Mouse (Mus musculus): Measurements from ENCODE around the gene Trem2. TPM values are rescaled to one million over a fixed set of nuclear protein-coding genes. Genes with fewer than 3 reads are reported as not detected.
A peak's percentile ranks its signal among the peaks of the same experiment; 100 is the strongest.
"Not testable (repeated sequence)": the region's sequence is repeated elsewhere in the genome, so short reads cannot be mapped to it uniquely, and the experiment has no call there.

Trem2 gene
- polyA plus RNA-seq (2012; rRNA removed), result 0.71 and 1.1 TPM in 2 replicates

GRCm38 (mm10) chr17:48346231-48346630, at the start of gene Trem2:
TSS of gene Trem2 (plus strand) at chr17:48346401.
- WGBS, result 65% methylated on average over 5 of the region's 5 CpGs
- no peak for DNase-seq (ENCODE audit: low read depth, low spot score)

DNA sequence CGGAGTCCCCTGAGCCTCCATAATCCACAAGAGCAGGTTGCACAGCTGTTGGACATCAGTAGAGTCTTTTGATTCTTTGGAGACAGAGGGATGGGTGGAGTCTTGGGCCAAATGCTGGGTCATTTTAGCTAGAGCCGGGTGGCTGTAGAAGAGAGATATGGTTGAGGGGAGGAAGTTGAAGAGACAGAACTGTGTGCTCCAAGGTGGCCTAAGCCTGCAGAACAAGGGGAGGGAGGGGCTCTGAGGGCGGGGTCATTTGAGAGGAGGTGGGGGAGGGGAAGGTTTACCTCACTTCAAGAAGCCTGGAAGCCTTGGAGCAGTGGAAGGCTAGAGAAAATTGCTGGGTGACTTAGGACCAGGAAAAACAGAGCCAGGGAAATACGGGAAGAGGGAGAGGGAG, 47.0 kb upstream of the Trem2 start, which contains the start of gene Treml2:
TSS of gene Treml2 (plus strand) at position 296 of the 400 bp plus-strand sequence.
- 19% methylated on average over 3 of the region's 4 CpGs for WGBS
- no peak for DNase-seq (ENCODE audit: low read depth, low spot score)

DNA sequence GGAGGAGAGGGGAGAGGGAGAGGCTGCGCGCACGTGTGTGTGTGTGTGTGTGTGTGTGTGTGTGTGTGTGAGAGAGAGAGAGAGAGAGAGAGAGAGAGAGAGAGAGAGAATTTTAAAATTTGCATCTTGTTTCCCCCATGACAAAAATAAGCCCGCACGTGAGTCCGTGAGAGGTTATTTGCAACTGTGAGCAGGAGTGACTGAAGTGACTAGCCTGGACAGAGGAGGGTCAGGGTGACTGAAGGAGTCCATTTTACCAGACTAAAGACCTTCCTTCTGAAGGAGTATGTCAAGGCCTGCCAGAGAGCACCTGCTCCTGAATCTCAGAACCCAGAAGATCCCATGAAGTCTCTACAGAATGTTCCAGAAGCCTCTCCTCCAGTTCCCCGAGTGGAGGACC, 46.4 kb upstream of the Trem2 start:
- DNase-seq (ENCODE audit: low read depth, low spot score), result no peak
- 46% methylated on average over 6 of the region's 7 CpGs for WGBS

GRCm38 (mm10) chr17:48300199-48300598, 46.0 kb upstream of the Trem2 start:
- DNase-seq (ENCODE audit: low read depth, low spot score), result no peak
- 29% methylated on average over 7 of the region's 7 CpGs for WGBS

DNA sequence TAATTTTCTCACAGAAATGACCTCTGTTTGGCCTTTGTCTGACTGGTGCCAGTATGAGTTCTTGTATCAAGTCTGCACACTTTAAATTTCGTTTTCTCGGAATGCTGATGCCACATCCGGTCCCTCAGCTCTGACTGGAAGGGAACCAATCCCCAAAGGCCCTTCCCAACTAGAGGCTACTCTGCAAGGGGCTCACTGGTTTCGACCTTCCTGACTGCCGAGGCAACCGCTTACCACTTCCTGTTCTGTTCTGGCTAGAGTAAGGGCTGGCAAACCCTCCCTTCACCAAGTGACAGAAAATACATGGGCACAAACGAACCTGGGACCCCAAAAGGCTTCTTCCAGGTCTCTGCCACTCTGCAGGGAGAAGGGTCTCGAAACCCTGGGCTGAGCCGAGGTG, 45.3 kb upstream of the Trem2 start:
- WGBS, result 73% methylated on average over 9 of the region's 9 CpGs
- no peak for DNase-seq (ENCODE audit: low read depth, low spot score)

- WGBS, result 81% methylated on average over 5 of the region's 5 CpGs
- no peak for DNase-seq (ENCODE audit: low read depth, low spot score)
Observed at GRCm38 (mm10) chr17:48301792-48302191, 44.4 kb upstream of the Trem2 start.

DNA sequence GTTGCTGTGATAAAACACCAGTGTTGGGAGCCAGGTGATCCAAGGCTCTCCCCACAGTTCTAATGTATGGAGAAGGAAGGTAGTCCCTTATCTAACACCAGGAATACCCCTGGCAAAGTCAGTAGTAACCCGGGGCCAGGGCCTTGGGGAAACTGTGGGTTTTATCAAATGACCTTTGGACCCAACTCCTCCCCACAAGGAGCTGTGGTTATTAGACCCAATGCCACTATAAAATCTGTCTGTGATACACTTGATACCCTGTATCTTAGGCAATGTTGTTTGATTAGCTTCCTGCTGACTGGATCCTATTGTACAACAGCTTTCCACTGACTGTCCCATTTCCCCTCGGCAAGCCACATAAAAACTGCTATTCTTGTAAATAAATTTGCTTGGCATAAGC, 34.1 kb upstream of the Trem2 start:
- no peak for DNase-seq (ENCODE audit: low read depth, low spot score)
- 20% methylated on average over 2 of the region's 2 CpGs for WGBS

GRCm38 (mm10) chr17:48315905-48316579, 30.2 kb upstream of the Trem2 start, which contains the start of gene B430306N03Rik:
TSS of gene B430306N03Rik (plus strand) at chr17:48316141.
- 55% methylated on average over 3 of the region's 3 CpGs for WGBS
- DNase-seq (ENCODE audit: low read depth, low spot score), result not testable (repeated sequence)

- no peak for DNase-seq (ENCODE audit: low read depth, low spot score)
- WGBS, result 94% methylated on average over 1 of the region's 1 CpGs
Observed at GRCm38 (mm10) chr17:48318686-48319085, 27.5 kb upstream of the Trem2 start.

GRCm38 (mm10) chr17:48321279-48321678, 24.9 kb upstream of the Trem2 start:
- 64% methylated on average over 2 of the region's 2 CpGs for WGBS
- DNase-seq (ENCODE audit: low read depth, low spot score), result no peak

GRCm38 (mm10) chr17:48323236-48323635, 23.0 kb upstream of the Trem2 start:
- WGBS, result 82% methylated on average over 3 of the region's 3 CpGs
- no peak for DNase-seq (ENCODE audit: low read depth, low spot score)

DNA sequence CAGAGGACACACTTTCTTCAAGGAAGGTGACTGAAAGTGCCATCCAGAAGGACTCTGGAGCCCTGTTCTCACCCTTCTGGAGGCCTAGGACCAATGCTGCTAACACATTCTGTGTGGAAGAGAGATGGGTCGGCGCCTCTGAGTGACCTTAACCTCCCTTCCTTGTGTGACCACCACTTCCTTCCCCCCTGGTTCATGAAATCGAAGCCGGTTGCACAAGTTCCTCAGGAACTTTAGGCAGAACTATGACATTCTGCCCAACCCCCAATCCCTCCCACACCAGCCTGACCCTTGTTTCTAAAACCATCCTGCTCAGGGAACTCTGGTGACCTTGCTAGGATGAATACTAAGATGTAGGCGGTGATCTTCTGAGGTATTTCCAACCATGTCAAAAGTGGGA, 21.9 kb upstream of the Trem2 start:
- 83% methylated on average over 5 of the region's 5 CpGs for WGBS
- no peak for DNase-seq (ENCODE audit: low read depth, low spot score)

DNA sequence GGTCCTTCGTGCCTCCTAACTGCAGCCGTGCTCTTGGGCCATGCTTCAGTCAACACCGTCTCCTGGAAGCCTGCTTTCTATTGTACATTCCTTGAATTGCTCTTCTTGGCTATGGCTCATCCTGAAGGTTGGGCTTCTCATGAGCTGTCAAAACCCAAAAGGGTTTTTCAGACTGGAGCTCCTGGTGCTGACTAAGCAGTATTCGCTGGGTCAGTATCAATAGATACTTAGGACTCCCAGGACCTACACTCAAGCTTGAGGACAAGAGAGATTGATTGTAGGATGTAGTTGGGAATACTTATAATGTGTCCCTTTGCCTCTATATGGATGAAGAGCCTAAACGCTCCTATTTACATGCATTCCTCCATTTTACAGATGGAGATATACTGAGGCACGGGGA, 21.1 kb upstream of the Trem2 start:
- WGBS, result 83% methylated on average over 6 of the region's 6 CpGs
- no peak for DNase-seq (ENCODE audit: low read depth, low spot score)

DNA sequence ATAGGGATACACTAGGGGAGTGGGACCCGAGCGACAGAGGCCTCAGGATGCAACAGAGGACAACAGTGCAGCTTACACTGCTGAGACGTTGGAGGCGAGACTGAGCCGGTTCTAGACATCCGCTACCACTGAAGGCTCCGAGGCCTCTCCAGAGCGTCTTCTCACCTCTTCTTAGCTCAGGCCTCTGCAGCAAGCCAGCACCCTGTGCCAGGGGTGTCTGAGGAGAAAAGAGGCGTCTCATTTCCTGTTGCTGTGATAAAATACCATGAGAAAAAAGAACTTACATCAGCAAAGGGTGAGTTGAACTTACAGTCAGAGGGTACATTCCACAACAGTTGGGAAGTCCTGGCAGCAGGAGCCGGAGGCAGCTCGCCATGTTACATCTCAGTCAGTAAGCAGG, 20.6 kb upstream of the Trem2 start:
- 86% methylated on average over 11 of the region's 11 CpGs for WGBS
- no peak for DNase-seq (ENCODE audit: low read depth, low spot score)

GRCm38 (mm10) chr17:48326656-48327055, 19.5 kb upstream of the Trem2 start:
- DNase-seq (ENCODE audit: low read depth, low spot score), result no peak
- 69% methylated on average over 4 of the region's 4 CpGs for WGBS

- 84% methylated on average over 2 of the region's 2 CpGs for WGBS
- no peak for DNase-seq (ENCODE audit: low read depth, low spot score)
Observed at GRCm38 (mm10) chr17:48332524-48332923, 13.7 kb upstream of the Trem2 start.

GRCm38 (mm10) chr17:48334186-48334585, 12.0 kb upstream of the Trem2 start:
- DNase-seq (ENCODE audit: low read depth, low spot score), result no peak
- 88% methylated on average over 4 of the region's 4 CpGs for WGBS

GRCm38 (mm10) chr17:48336857-48337256, 9.3 kb upstream of the Trem2 start:
- DNase-seq (ENCODE audit: low read depth, low spot score), result peak; percentile 28
- WGBS, result 6% methylated on average over 6 of the region's 6 CpGs

DNA sequence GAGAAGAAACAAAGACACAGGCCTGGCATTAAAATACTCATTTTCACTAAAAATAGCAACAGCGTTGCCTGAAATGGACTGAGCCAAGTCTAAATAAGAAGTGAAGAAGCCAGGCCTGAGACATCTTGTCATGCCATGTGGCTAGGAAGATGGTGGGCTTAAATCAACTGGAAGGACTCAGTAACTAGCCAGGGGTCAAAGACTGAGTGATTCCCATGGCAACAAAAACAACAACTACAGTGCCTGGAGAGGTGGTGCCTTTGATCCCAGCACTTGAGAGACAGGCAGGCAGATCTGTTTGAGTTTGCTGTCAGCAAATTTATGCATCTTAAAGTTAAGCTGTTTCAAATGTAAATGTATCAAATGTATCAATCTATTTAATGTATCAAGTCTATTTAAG, 5.9 kb upstream of the Trem2 start:
- WGBS, result 73% methylated on average over 1 of the region's 1 CpGs
- no peak for DNase-seq (ENCODE audit: low read depth, low spot score)

GRCm38 (mm10) chr17:48341947-48342346, 4.3 kb upstream of the Trem2 start:
- no peak for DNase-seq (ENCODE audit: low read depth, low spot score)
- WGBS, result 41% methylated on average over 3 of the region's 3 CpGs

DNA sequence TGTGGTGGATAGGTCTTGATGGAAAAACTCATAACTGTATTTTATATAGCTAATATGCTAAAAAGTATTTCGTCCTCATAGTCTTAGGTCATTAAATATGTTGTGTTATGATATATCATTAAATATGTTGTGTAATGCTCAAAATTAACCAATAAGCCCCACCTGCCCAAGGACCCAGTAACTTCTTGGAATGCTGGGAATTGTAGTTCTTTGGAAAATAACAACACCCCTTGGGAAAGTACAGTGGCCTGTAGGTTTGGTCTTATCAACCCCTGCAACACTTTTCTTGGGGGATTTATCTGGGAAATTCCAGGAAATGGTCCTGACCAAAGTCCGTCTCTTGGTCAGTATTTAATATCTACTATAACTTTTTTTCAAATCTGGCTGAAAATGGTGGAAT, 3.1 kb upstream of the Trem2 start:
- 86% methylated on average over 2 of the region's 2 CpGs for WGBS
- no peak for DNase-seq (ENCODE audit: low read depth, low spot score)

DNA sequence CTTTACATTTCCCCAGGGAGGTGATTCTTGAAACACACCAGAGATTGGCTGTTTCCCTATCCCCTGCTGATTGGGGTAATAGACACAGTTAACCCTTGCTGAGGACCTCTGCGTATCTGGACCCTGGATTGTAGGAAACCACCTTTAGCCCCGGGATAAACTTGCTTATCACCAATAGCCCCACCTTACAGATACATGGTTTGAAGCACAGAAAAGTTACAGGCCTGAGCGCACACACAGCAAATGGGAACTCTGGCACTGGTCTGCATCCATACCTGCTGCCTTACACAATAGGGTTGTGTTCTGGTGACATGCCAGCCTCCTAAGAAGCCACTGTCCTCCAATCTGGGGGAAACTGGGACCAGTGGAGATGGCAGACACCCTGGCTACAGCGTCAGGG, 377 bp upstream of the Trem2 start:
- DNase-seq (ENCODE audit: low read depth, low spot score), result no peak
- 77% methylated on average over 4 of the region's 4 CpGs for WGBS
